Mouse (Mus musculus) retina, embryonic 14.5 days (tissue): ENCODE measurements at regions not wholly inside any gene's neighbourhood (a gene's known extent, or its start where the extent isn't known, plus 50 kb on each side); places are given as distances from the start of the nearest gene placed in this dataset.

Experiments used
- DNase-seq: peaks from one replicate; pipeline ENCODE4 v3.0.0-alpha.2; 2015; ENCODE audit warnings: low spot score

GRCm38 (mm10) chr4:91051913-91052312 lies 348.7 kb downstream of the Elavl2 start:
- DNase-seq = no peak

- no peak for DNase-seq
Measured at GRCm38 (mm10) chr4:91029462-91029861, 371.1 kb downstream of the Elavl2 start.

GRCm38 (mm10) chr4:91028013-91028626 lies 372.5 kb downstream of the Elavl2 start:
- DNase-seq = no peak

GRCm38 (mm10) chr4:90996388-90997092 lies 404.0 kb downstream of the Elavl2 start:
- no peak for DNase-seq

DNA sequence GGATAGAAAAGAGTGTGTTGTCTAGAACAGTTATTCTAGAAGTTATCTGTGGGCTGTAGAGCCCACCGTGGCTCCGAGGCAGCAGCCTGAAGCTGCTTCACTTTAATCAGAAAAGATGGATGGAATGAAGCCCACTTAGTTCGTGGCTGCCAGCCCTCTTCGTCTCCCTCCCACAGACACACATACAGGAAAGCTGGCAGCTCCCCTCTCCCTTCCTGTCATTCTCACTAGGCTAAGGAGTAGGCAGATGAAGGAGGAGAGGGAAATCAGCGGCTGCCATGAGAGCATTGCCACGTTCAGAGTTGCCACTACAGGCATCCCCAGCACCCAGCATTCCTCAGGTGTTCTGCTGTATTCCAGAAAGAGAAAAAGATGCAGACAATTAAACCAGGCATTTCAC lies 435.9 kb downstream of the Elavl2 start:
- DNase-seq = no peak

GRCm38 (mm10) chr4:90943687-90944385 lies 456.7 kb downstream of the Elavl2 start:
- no peak for DNase-seq

DNA sequence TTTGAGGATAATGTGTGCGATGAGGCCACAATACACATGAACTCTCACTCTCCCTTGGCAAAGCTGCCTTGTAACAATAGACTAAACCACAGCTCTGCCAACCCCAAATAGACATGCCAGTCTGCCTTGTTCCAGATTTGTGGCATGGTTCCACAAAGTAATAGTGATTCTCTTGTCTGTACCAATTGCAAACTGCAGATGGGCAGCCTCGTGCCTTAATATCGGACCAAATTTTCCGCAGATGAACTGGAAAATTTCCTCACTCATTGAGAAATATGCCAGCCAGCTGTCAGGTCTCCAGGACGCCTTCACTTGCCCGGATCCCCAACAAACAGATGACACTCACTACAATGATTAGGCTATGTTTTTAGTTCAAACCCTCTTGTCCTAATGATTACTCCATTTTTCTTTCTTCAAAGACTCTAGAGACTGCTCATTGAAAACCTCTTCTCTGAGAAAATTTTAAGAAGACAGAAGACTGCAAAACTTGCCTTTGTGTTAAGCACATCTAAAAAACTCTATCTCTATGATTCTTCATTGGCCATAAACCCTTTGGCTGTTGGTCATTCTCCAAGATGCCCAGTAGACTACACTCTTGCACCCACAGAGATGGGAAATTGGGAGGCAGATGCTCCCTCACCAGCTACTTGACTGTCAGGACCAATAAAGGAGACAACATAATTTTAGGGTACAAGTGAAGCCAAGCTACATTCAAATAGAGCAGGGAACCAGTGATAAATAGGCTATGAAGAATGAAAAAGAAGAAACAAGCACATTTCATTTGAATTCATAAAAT lies 483.1 kb downstream of the Elavl2 start:
- DNase-seq = no peak

- no peak for DNase-seq
Measured at GRCm38 (mm10) chr4:90906311-90906710, 494.3 kb downstream of the Elavl2 start.

DNA sequence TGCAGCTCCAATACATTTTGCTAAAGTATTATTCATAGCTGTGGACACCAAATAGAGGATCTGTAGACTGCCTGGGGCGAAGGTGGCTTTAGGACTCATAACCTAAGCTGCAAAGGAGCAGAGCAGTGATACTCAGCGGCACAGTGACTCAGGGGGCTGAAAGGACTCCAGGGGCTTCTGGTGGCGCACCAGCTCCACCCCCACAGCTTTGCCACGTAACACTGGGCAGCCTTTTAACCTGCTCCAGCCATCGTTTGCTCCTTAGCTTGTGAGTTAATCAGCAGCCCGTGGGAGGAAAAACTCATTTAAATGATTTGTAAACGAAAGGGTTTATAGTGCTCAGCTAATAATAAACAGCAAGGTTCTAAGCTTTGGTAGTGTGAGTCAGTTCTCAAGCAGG lies 532.4 kb downstream of the Elavl2 start:
- DNase-seq = no peak

DNA sequence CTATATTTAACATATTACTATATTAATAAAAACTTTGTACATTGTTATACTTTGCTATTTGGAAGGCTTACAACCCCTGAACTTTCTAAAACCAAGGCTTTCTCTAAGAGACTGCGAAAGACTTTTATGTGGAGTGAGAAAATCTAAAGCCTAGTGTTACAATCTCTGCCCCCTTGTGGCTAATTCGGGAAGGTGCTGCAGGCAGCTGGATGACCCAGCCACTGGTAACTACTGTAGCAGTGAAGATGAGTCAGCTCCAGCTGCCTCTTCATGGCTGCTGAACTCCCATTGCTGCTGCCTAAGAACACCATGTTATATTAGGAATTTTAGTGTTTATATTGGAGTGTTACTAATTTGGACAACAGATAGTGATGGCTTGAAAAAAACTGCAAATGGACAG lies 539.7 kb downstream of the Elavl2 start:
- DNase-seq = peak; percentile 64

- no peak for DNase-seq
Measured at GRCm38 (mm10) chr4:90839804-90840203, 560.8 kb downstream of the Elavl2 start.

- no peak for DNase-seq
Measured at GRCm38 (mm10) chr4:90799078-90799477, 580.5 kb downstream of the Zfp352 start.

- DNase-seq = peak; percentile 3
Measured at GRCm38 (mm10) chr4:90798637-90799036, 580.0 kb downstream of the Zfp352 start.

- no peak for DNase-seq
Measured at GRCm38 (mm10) chr4:90797472-90797871, 578.9 kb downstream of the Zfp352 start.
